Mouse (Mus musculus): ENCODE results near the gene Mb. TPM values are rescaled to one million over a fixed set of nuclear protein-coding genes. Genes with fewer than 3 reads are reported as not detected.

Gene Mb
- total and polyA plus RNA-seq, 3 experiments = 16,399 to 20,311 (median 17,740) TPM

DNA sequence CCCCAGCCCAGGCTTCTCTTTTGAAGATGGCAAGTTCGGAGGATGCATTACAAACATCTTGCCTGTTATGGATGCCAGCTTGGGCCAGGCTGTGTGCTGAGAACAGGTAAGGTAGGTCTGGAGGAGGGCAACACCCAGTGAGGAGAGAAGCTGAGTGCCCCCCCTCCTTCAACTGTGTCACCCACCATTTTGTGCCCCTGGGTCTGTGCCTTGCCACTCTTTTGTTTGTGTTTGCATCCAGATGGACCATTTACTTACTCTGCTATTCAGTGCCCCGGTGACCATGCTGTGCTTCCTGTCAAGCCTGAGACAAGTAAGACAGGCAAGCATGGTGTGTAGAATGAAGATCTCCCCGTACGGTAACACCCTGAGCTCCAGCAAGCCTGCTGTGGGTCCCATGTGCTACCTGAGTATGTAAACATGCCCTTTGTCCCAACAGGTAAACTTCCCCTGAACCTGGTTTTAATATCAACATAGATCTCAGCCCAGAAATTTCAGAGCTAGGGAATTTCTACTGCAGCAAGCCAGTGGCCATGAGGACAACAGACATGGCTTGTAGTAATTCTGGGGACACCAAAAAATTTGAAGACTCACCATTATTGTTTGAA is 22.2 kb upstream of the Mb start:
- intact Hi-C loops (cut with DNase I) = loop anchor here (10.0 kb wide), 1 partner anchor 282 kb away; no protein-coding TSS in a partner anchor
- 76% methylated on average over 4 of the region's 4 CpGs for WGBS

DNA sequence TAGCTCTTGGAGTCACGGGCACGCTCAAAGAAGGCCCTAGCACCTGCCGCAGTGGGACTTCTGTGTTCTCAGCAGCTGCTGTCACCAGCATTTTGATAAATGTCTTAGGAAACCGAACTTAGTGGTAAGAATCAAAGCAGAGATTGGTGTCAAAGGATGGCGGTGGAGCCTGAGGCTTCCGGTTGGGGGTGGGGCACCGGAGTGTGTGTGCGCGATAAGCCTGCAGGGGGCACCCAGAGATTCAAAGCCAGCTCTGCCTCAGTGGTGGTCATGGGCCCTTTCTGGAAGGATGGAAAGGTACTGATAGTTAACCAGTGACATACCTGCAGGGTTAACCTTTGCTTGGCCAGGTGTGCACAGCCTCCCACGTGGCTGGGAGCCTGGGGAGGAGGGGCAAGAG is 21.0 kb upstream of the Mb start:
- no peaks in the 10 kb centered on the region for H3K27me3 ChIP-seq (ENCODE audit: control insufficient read depth, insufficient read depth, low read length)
- no peak overlapping the region for H3K4me3 ChIP-seq
- H3K4me1 ChIP-seq (ENCODE audit: control insufficient read depth, insufficient read depth, low read length) = peaks cover 5% of the 10 kb centered on the region
- no peak for DNase-seq
- intact Hi-C loops (cut with DNase I) = loop anchor here (10.0 kb wide), 1 partner anchor 283 kb away; no protein-coding TSS in a partner anchor
- no peak overlapping the region for H3K9ac ChIP-seq (ENCODE audit: low read depth, low read length)
- no peaks in the 10 kb centered on the region for H3K79me2 ChIP-seq (replicated peaks; ENCODE audit: control insufficient read depth, insufficient read depth, low read length)
- H3K27ac ChIP-seq = no peak overlapping the region
- no peaks in the 10 kb centered on the region for H3K36me3 ChIP-seq (ENCODE audit: control insufficient read depth, insufficient read depth, low read length)
- 21% methylated on average over 10 of the region's 10 CpGs for WGBS
- TF ChIP-seq EP300 (IDR thresholded peaks at IDR 0.05; ENCODE audit: insufficient read depth, low read depth, low read length) (no peak), POLR2A (IDR thresholded peaks at IDR 0.05; ENCODE audit: insufficient read depth, low read depth, low read length) (no peak), CTCF (IDR thresholded peaks at IDR 0.05) (peak; percentile 55)

More for the DNA sequence above, 22.2 kb upstream of the Mb start:
- H3K4me3 ChIP-seq = no peak overlapping the region
- no peaks in the 10 kb centered on the region for H3K79me2 ChIP-seq (replicated peaks; ENCODE audit: control insufficient read depth, insufficient read depth, low read length)
- H3K27me3 ChIP-seq (ENCODE audit: control insufficient read depth, insufficient read depth, low read length) = no peaks in the 10 kb centered on the region
- no peak for TF ChIP-seq POLR2A (IDR thresholded peaks at IDR 0.05; ENCODE audit: insufficient read depth, low read depth, low read length)
- no peak for TF ChIP-seq CTCF (IDR thresholded peaks at IDR 0.05)
- TF ChIP-seq EP300 (IDR thresholded peaks at IDR 0.05; ENCODE audit: insufficient read depth, low read depth, low read length) = no peak
- no peak overlapping the region for H3K9ac ChIP-seq (ENCODE audit: low read depth, low read length)
- no peak for DNase-seq
- H3K4me1 ChIP-seq (ENCODE audit: control insufficient read depth, insufficient read depth, low read length) = peaks cover 5% of the 10 kb centered on the region
- no peak overlapping the region for H3K27ac ChIP-seq
- H3K36me3 ChIP-seq (ENCODE audit: control insufficient read depth, insufficient read depth, low read length) = no peaks in the 10 kb centered on the region

DNA sequence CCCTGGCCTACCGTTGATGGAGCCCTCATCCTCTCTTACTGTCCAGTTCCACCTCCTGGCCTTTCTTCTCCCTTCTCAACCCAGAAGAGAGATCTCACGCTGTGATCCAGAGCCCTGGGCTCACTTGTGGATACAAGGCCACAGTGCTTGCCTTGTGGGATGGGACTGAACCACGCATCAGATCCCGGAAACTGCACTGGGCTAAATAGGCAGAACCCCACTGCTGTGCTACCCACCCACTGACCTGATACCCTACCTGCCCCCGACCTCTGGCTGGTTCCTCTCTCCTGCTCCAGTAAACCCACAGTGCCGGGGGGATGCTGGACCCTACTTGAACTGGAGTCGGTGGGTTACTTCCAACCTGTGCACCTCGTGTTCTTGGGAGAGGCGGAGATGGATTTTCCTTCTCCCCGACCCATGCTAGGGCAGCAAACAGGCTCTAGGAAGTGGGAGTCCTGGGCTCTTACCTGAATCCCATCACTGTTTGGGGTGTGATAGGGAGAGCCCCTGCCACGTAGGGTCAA is 20.3 kb upstream of the Mb start:
- H3K4me3 ChIP-seq = no peak overlapping the region
- H3K27me3 ChIP-seq (ENCODE audit: control insufficient read depth, insufficient read depth, low read length) = no peaks in the 10 kb centered on the region
- no peak for DNase-seq
- WGBS = 90% methylated on average over 11 of the region's 11 CpGs
- H3K4me1 ChIP-seq (ENCODE audit: control insufficient read depth, insufficient read depth, low read length) = peaks cover 5% of the 10 kb centered on the region
- H3K27ac ChIP-seq = no peak overlapping the region
- no peak overlapping the region for H3K9ac ChIP-seq (ENCODE audit: low read depth, low read length)
- intact Hi-C loops (cut with DNase I) = loop anchor here (10.0 kb wide), 1 partner anchor 284 kb away; no protein-coding TSS in a partner anchor
- H3K36me3 ChIP-seq (ENCODE audit: control insufficient read depth, insufficient read depth, low read length) = no peaks in the 10 kb centered on the region
- H3K79me2 ChIP-seq (replicated peaks; ENCODE audit: control insufficient read depth, insufficient read depth, low read length) = no peaks in the 10 kb centered on the region
- TF ChIP-seq EP300 (IDR thresholded peaks at IDR 0.05; ENCODE audit: insufficient read depth, low read depth, low read length) (no peak), POLR2A (IDR thresholded peaks at IDR 0.05; ENCODE audit: insufficient read depth, low read depth, low read length) (no peak), CTCF (IDR thresholded peaks at IDR 0.05) (no peak)

DNA sequence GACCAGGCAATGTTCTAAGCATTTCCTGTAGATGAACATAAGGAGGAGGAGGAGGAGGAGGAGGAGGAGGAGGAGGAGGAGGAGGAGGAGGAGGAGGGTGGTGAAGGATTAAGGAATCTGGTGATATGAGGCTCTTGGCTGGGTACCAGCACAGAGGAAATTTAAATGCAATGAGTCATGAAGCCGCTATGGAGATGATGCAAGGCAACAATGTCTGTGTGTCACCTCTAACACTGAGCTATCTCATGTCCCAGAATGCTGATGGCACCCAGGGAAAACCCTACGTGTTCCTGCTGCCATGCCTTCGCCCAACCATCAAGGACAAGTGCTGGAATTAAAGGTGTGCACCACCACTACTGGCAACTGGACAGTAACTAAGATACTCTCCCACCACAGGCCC is 18.5 kb upstream of the Mb start:
- DNase-seq = peak in 1 of 2 experiments; percentile 33
- Histone ChIP-seq H3K27me3 (ENCODE audit: control insufficient read depth, insufficient read depth, low read length) (no peaks in the 10 kb centered on the region), H3K36me3 (ENCODE audit: control insufficient read depth, insufficient read depth, low read length) (no peaks in the 10 kb centered on the region), H3K27ac (no peak overlapping the region; the same call in 1 of the 2 replicates), H3K9ac (ENCODE audit: low read depth, low read length) (no peak overlapping the region), H3K4me3 (no peak overlapping the region), H3K79me2 (replicated peaks; ENCODE audit: control insufficient read depth, insufficient read depth, low read length) (no peaks in the 10 kb centered on the region), H3K4me1 (ENCODE audit: control insufficient read depth, insufficient read depth, low read length) (peaks cover 5% of the 10 kb centered on the region)
- TF ChIP-seq CTCF (IDR thresholded peaks at IDR 0.05) (no peak), EP300 (IDR thresholded peaks at IDR 0.05; ENCODE audit: insufficient read depth, low read depth, low read length) (no peak), POLR2A (IDR thresholded peaks at IDR 0.05; ENCODE audit: insufficient read depth, low read depth, low read length) (no peak)
- intact Hi-C loops (cut with DNase I) = loop anchor here (5.0 kb wide), 2 partner anchors 42 to 87 kb away; no protein-coding TSS in a partner anchor
- 34% methylated on average over 3 of the region's 3 CpGs for WGBS

DNA sequence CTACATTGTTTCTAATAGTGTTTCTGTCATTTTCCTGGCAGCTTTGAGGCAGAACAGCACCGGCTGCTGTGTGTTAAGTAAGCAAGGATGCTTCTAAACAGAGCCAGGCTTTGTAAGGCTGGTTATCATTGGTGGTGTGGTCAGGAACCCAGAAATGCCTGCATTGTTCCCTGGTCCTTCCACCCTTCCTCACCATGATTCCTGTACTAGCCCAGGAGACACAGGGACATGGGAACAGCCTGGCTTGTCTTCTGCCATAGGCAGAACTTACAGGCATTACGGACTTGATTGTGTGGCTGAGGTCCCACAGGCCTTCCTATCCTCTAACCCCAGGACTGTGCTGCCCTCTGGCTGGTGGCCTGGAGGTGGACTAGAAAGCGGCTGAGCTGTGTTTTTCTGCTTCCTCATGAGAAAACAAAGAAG is 18.0 kb upstream of the Mb start:
- WGBS = 13% methylated on average over 3 of the region's 3 CpGs
- intact Hi-C loops (cut with DNase I) = loop anchor here (5.0 kb wide), 2 partner anchors 41 to 86 kb away; no protein-coding TSS in a partner anchor
- DNase-seq = peak; percentile 57 to 59
- H3K9ac ChIP-seq (ENCODE audit: low read depth, low read length) = no peak overlapping the region
- H3K27me3 ChIP-seq (ENCODE audit: control insufficient read depth, insufficient read depth, low read length) = no peaks in the 10 kb centered on the region
- H3K79me2 ChIP-seq (replicated peaks; ENCODE audit: control insufficient read depth, insufficient read depth, low read length) = no peaks in the 10 kb centered on the region
- H3K4me1 ChIP-seq (ENCODE audit: control insufficient read depth, insufficient read depth, low read length) = peaks cover 5% of the 10 kb centered on the region
- H3K36me3 ChIP-seq (ENCODE audit: control insufficient read depth, insufficient read depth, low read length) = no peaks in the 10 kb centered on the region
- peak overlapping the region; percentile 40 for H3K27ac ChIP-seq
- TF ChIP-seq POLR2A (IDR thresholded peaks at IDR 0.05; ENCODE audit: insufficient read depth, low read depth, low read length) (no peak), EP300 (IDR thresholded peaks at IDR 0.05; ENCODE audit: insufficient read depth, low read depth, low read length) (0 out of 2 replicates have a peak, but pooled peaks have one; percentile 56), CTCF (IDR thresholded peaks at IDR 0.05) (peak; percentile 70)
- no peak overlapping the region for H3K4me3 ChIP-seq

DNA sequence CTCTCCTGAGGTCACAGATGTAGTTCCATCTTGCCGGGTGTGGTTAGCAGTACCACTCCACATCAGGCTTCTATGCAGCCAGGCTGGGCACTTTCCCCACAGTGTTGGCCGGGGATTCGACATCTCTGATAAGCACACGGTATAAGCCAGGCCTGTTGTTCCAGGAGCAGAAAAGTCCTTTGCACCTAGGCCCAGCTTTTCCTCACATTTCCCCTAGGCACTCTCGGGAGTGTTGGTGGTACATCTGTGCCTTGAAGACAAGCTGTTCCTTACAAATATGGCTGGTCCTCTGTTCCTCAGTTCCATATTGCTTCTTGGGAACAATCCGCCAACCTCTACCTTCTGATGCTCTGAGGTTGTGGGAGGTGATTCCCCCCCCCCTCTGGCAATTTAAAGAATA is 15.8 kb upstream of the Mb start:
- H3K27ac ChIP-seq = no peak overlapping the region
- WGBS = 49% methylated on average over 6 of the region's 6 CpGs
- intact Hi-C loops (cut with DNase I) = loop anchor here (5.0 kb wide), 2 partner anchors 39 to 84 kb away; no protein-coding TSS in a partner anchor
- TF ChIP-seq POLR2A (IDR thresholded peaks at IDR 0.05; ENCODE audit: insufficient read depth, low read depth, low read length) (no peak), CTCF (IDR thresholded peaks at IDR 0.05) (no peak), EP300 (IDR thresholded peaks at IDR 0.05; ENCODE audit: insufficient read depth, low read depth, low read length) (no peak)
- no peak overlapping the region for H3K9ac ChIP-seq (ENCODE audit: low read depth, low read length)
- H3K4me1 ChIP-seq (ENCODE audit: control insufficient read depth, insufficient read depth, low read length) = peaks cover 5% of the 10 kb centered on the region
- no peak for DNase-seq
- no peaks in the 10 kb centered on the region for H3K79me2 ChIP-seq (replicated peaks; ENCODE audit: control insufficient read depth, insufficient read depth, low read length)
- no peaks in the 10 kb centered on the region for H3K27me3 ChIP-seq (ENCODE audit: control insufficient read depth, insufficient read depth, low read length)
- H3K36me3 ChIP-seq (ENCODE audit: control insufficient read depth, insufficient read depth, low read length) = no peaks in the 10 kb centered on the region
- no peak overlapping the region for H3K4me3 ChIP-seq

Measured in heart, adult 2 months (tissue).